Comparison of ENCODE assay signal across 15 mouse cellular contexts in the genomic region with DNA sequence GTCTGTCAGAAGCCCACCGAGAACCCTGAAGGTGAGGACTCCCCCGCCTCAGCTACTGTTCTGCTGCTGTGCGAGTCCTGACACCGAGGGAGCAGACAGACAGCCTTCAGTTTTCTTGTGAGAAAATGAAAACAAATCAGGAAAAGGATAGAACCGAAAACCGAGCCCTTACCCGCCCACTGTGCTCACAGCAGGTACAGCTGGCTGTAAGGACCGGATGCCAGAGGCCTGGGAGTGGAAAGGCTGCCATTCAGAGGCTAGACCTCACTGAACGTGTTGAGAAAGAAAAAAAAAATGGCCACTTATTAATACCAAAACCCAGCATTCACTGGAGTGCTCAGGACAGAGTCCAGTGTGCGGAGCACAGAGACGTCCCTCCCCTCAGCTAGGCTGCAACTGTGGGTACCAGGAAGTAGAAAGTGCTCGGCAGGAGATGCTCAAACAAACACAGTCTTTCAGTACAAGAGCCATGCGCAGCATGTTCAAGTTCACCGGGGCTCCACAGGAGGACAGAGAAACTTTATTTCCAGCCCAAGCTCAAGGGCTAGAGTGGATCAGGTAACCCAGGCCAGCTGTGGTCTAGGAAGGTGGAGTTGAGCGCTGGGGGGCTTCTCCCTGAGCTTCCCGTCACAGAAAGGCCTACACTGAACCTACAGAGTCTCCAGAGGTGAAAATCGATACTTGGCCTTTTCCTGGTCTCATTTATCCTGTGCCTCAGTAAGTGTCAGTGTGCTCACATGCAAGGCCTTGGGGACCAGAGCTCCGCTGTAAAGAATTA.
DNase-seq lines count a peak whose midpoint lies in the region; ATAC-seq lines count a peak whose summit lies in the region.
"Had no signal": no experiment of that assay in that cellular context is flagged by ENCODE, and none has a peak within 500 bp of the region (broad histone marks: within the 10 kb centered on the region; RNA-seq: fewer than 3 reads in every experiment).

No protein-coding gene starts in this region.

- no peaks in the 10 kb centered on the region for H3K9me3 ChIP-seq in midbrain, embryonic 10.5 days (replicated peaks)
- H3K9me3 ChIP-seq in midbrain, embryonic 14.5 days (ENCODE audit: control insufficient read depth, low read length): no peaks in the 10 kb centered on the region
- H3K9me3 ChIP-seq: heart, embryonic 12.5 days had no signal

- ATAC-seq in cerebellum, adult (ENCODE audit: insufficient number of reproducible peaks, low FRiP score, low TSS enrichment): no peak
- ATAC-seq in midbrain, embryonic 14.5 days (ENCODE audit: low FRiP score, low TSS enrichment): no peak
- ATAC-seq in inflammation-experienced regulatory T-cells, adult 6 months: peak; percentile 33
- ATAC-seq: Patski had no signal

- H3K36me3 ChIP-seq in midbrain, embryonic 10.5 days: peaks cover 94% of the 10 kb centered on the region
- peaks cover 63% of the 10 kb centered on the region for H3K36me3 ChIP-seq in midbrain, embryonic 14.5 days (ENCODE audit: control insufficient read depth, insufficient read depth, low read length)

- no peak overlapping the region for H3K4me3 ChIP-seq in midbrain, embryonic 10.5 days
- no peak overlapping the region for H3K4me3 ChIP-seq in midbrain, embryonic 14.5 days (replicated peaks; ENCODE audit: low read depth, low read length)
- H3K4me3 ChIP-seq: heart, embryonic 12.5 days had no signal

- 77% methylated on average over 18 of the region's 18 CpGs for WGBS in midbrain, embryonic 10.5 days
- 86% methylated on average over 18 of the region's 18 CpGs for WGBS in midbrain, embryonic 14.5 days

- 0 out of 2 replicates have a peak overlapping the region, but pooled peaks have one; percentile 38 for H3K27ac ChIP-seq in midbrain, embryonic 10.5 days (replicated peaks)
- no peak overlapping the region for H3K27ac ChIP-seq in midbrain, embryonic 14.5 days (replicated peaks; ENCODE audit: low read depth, low read length)
- H3K27ac ChIP-seq: macrophage had no signal

- H3K4me2 ChIP-seq in midbrain, embryonic 14.5 days (ENCODE audit: low read length): no peak overlapping the region
- H3K4me2 ChIP-seq: heart, embryonic 12.5 days had no signal

- peaks cover 38% of the 10 kb centered on the region for H3K27me3 ChIP-seq in midbrain, embryonic 10.5 days (ENCODE audit: low read depth, poor library complexity, severe bottlenecking)
- H3K27me3 ChIP-seq in midbrain, embryonic 14.5 days (ENCODE audit: control insufficient read depth, insufficient read depth, low read length): peaks cover 9% of the 10 kb centered on the region; the same call in 1 of the 2 replicates
- H3K27me3 ChIP-seq: heart, embryonic 12.5 days; Patski had no signal

- peak; percentile 50 to 52 for DNase-seq in cerebellum, adult 18-20 months
- no peak for DNase-seq in midbrain, embryonic 10.5 days (ENCODE audit: low spot score)
- no peak for DNase-seq in midbrain, embryonic 14.5 days
- no peak for DNase-seq in testis, postnatal 10 days (ENCODE audit: low spot score)
- no peak for DNase-seq in kidney, postnatal 4 days
- no peak for DNase-seq in spleen, postnatal 14 days (ENCODE audit: low spot score in 2 of 2)
- DNase-seq: adrenal gland, postnatal 36 days; kidney, adult 18-20 months; right cerebral cortex, postnatal 4 days; thymus, postnatal 14 days had no signal

- no peak overlapping the region for H3K9ac ChIP-seq in midbrain, embryonic 14.5 days (replicated peaks; ENCODE audit: low read length)
- H3K9ac ChIP-seq: heart, embryonic 12.5 days had no signal

- peaks cover 16% of the 10 kb centered on the region; the same call in 1 of the 2 replicates for H3K4me1 ChIP-seq in midbrain, embryonic 10.5 days
- H3K4me1 ChIP-seq in midbrain, embryonic 14.5 days (ENCODE audit: control insufficient read depth, insufficient read depth, low read length): no peaks in the 10 kb centered on the region

Comparison
In these comparisons a context has a peak if more than half of its experiments do, and no peak if none do; other contexts are left out.
1. DNase-seq: peak in cerebellum, adult 18-20 months (2 of 2); none in midbrain, embryonic 10.5 days (single experiment), midbrain, embryonic 14.5 days (single experiment), testis, postnatal 10 days (single experiment), kidney, postnatal 4 days (0 of 2) and spleen, postnatal 14 days (0 of 2).